Mouse (Mus musculus) T-cell, adult 2 months (primary cell): Measurements from ENCODE around the gene Nfyb.
A peak's percentile ranks its signal among the peaks of the same experiment; 100 is the strongest.

Experiments
- DNase-seq: peaks from one replicate; pipeline ENCODE4 v3.0.0; 2022; ENCODE audit warnings: low spot score

The Nfyb gene

GRCm38 (mm10) chr10:82763840-82764631 lies at the start of gene Nfyb:
Nfyb (minus strand) TSS chr10:82764144.
- DNase-seq: peak; percentile 96

- DNase-seq: peak; percentile 71
Measured at GRCm38 (mm10) chr10:82811855-82812431, 48.0 kb upstream of the Nfyb start.

GRCm38 (mm10) chr10:82809352-82809751 lies 45.4 kb upstream of the Nfyb start:
- no peak for DNase-seq

- no peak for DNase-seq
Measured at GRCm38 (mm10) chr10:82808891-82809290, 44.9 kb upstream of the Nfyb start.

GRCm38 (mm10) chr10:82808155-82808554 lies 44.2 kb upstream of the Nfyb start:
- no peak for DNase-seq

- DNase-seq: no peak
Measured at GRCm38 (mm10) chr10:82807238-82807637, 43.3 kb upstream of the Nfyb start.

- no peak for DNase-seq
Measured at GRCm38 (mm10) chr10:82806414-82806813, 42.5 kb upstream of the Nfyb start.

GRCm38 (mm10) chr10:82805111-82805510 lies 41.2 kb upstream of the Nfyb start:
- no peak for DNase-seq

GRCm38 (mm10) chr10:82804396-82804795 lies 40.5 kb upstream of the Nfyb start:
- no peak for DNase-seq

- DNase-seq: no peak
Measured at GRCm38 (mm10) chr10:82800094-82800493, 36.1 kb upstream of the Nfyb start.

GRCm38 (mm10) chr10:82798312-82798933 lies 34.5 kb upstream of the Nfyb start:
- no peak for DNase-seq

- DNase-seq: no peak
Measured at GRCm38 (mm10) chr10:82797119-82797491, 33.2 kb upstream of the Nfyb start.

- no peak for DNase-seq
Measured at GRCm38 (mm10) chr10:82796471-82797118, 32.7 kb upstream of the Nfyb start.

- DNase-seq: no peak
Measured at GRCm38 (mm10) chr10:82795767-82796166, 31.8 kb upstream of the Nfyb start.

GRCm38 (mm10) chr10:82795071-82795731 lies 31.3 kb upstream of the Nfyb start:
- no peak for DNase-seq

GRCm38 (mm10) chr10:82792311-82792710 lies 28.4 kb upstream of the Nfyb start:
- no peak for DNase-seq

GRCm38 (mm10) chr10:82791713-82792112 lies 27.8 kb upstream of the Nfyb start:
- DNase-seq: no peak

- no peak for DNase-seq
Measured at GRCm38 (mm10) chr10:82790504-82790903, 26.6 kb upstream of the Nfyb start.

GRCm38 (mm10) chr10:82789181-82789580 lies 25.2 kb upstream of the Nfyb start:
- DNase-seq: no peak

GRCm38 (mm10) chr10:82782472-82782871 lies 18.5 kb upstream of the Nfyb start:
- no peak for DNase-seq

GRCm38 (mm10) chr10:82780816-82781215 lies 16.9 kb upstream of the Nfyb start:
- no peak for DNase-seq

- DNase-seq: peak; percentile 15
Measured at GRCm38 (mm10) chr10:82780322-82780721, 16.4 kb upstream of the Nfyb start.
